In the genomic region with DNA sequence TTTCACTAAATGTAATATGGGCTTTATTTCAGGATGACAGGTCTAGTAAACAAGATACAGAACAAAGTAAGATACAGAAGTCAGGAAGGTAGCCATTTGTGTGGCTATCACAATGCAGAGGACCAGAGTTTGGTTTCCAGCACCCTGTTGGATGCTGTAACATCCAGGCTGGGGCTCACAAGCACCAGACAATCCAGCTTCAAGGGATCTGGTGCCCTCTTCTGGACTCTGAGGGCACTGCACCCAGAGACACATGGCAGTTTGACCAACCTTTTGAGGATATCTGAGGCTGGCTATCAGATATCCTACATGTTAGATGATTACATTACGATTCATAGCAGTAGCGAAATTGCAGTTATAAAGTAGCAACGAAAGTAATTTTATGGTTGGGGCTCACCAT, we compare ENCODE assay signal across 13 mouse cellular contexts. TPM values are rescaled to one million over a fixed set of nuclear protein-coding genes. Genes with fewer than 3 reads are reported as not detected.
DNase-seq lines count a peak whose midpoint lies in the region; ATAC-seq and TF ChIP-seq lines count a peak whose summit lies in the region.
"Had no signal": no experiment of that assay in that cellular context is flagged by ENCODE, and none has a peak within 500 bp of the region (broad histone marks: within the 10 kb centered on the region; RNA-seq: fewer than 3 reads in every experiment).

No protein-coding gene starts in this region.

- H3K4me2 ChIP-seq in CH12.LX (ENCODE audit: insufficient read depth, low read depth, poor library complexity, severe bottlenecking) = no peak overlapping the region
- no peak overlapping the region for H3K4me2 ChIP-seq in forebrain, embryonic 12.5 days
- H3K4me2 ChIP-seq: hindbrain, embryonic 14.5 days; limb, embryonic 15.5 days had no signal

- H3K27ac ChIP-seq in kidney, adult 2 months (ENCODE audit: insufficient read depth, low read depth, low read length) = no peak overlapping the region
- no peak overlapping the region for H3K27ac ChIP-seq in CH12.LX (ENCODE audit: insufficient read depth, low read depth)
- no peak overlapping the region for H3K27ac ChIP-seq in embryonic fibroblast, embryonic 13.5 days (ENCODE audit: insufficient read depth, low read length)
- no peak overlapping the region for H3K27ac ChIP-seq in forebrain, embryonic 12.5 days
- H3K27ac ChIP-seq: hindbrain, embryonic 14.5 days; limb, embryonic 15.5 days had no signal

- H3K4me3 ChIP-seq in kidney, adult 2 months (ENCODE audit: insufficient read depth, low read depth, low read length) = no peak overlapping the region
- H3K4me3 ChIP-seq in CH12.LX (replicated peaks in 1 of 3; ENCODE audit: low read depth in 2 of 3, low read length in 2 of 3, poor library complexity in 1 of 3) = no peak overlapping the region
- no peak overlapping the region for H3K4me3 ChIP-seq in embryonic fibroblast, embryonic 13.5 days (ENCODE audit: insufficient read depth, low read length)
- H3K4me3 ChIP-seq in forebrain, embryonic 12.5 days (replicated peaks) = no peak overlapping the region
- H3K4me3 ChIP-seq: limb, embryonic 15.5 days had no signal

- no peaks in the 10 kb centered on the region; the same call in none of the 2 replicates for H3K36me3 ChIP-seq in kidney, adult 2 months (ENCODE audit: control insufficient read depth, insufficient read depth, low read length)
- H3K36me3 ChIP-seq in CH12.LX (replicated peaks in 1 of 2; ENCODE audit: control insufficient read depth in 1 of 2, insufficient read depth in 1 of 2, low read length in 1 of 2) = peaks cover 35 to 65% of the 10 kb centered on the region in 2 experiments
- H3K36me3 ChIP-seq in forebrain, embryonic 12.5 days (replicated peaks) = peaks cover 16% of the 10 kb centered on the region; the same call in 1 of the 2 replicates

- dilution Hi-C loops in CH12.LX (cut with MboI; ENCODE audit: extremely low pct_ligation_motif_present, extremely low pct_unique_long_range_greater_than_20kb, low sequenced_read_pairs) = no loop called here

- no peaks in the 10 kb centered on the region for H3K4me1 ChIP-seq in kidney, adult 2 months (ENCODE audit: control insufficient read depth, insufficient read depth, low read length)
- no peaks in the 10 kb centered on the region for H3K4me1 ChIP-seq in CH12.LX (ENCODE audit: control insufficient read depth in 1 of 2, insufficient read depth in 2 of 2)
- H3K4me1 ChIP-seq in embryonic fibroblast, embryonic 13.5 days (ENCODE audit: control insufficient read depth, insufficient read depth, low read length) = no peaks in the 10 kb centered on the region
- H3K4me1 ChIP-seq in forebrain, embryonic 12.5 days = no peaks in the 10 kb centered on the region
- H3K4me1 ChIP-seq: limb, embryonic 15.5 days had no signal

- no peak for TF ChIP-seq EP300 in CH12.LX (IDR thresholded peaks at IDR 0.05; ENCODE audit: low read length)

- 95% methylated on average over 3 of the region's 3 CpGs for WGBS in kidney, adult 2 months
- 95% methylated on average over 3 of the region's 3 CpGs for WGBS in forebrain, embryonic 12.5 days

- in situ Hi-C loops in CH12.LX (cut with MboI; ENCODE audit: low pct_ligation_motif_present, low pct_unique_long_range_greater_than_20kb, low sequenced_read_pairs) = loop anchor here (10.0 kb wide), 1 partner anchor 129 kb away; no protein-coding TSS in a partner anchor

- no peak overlapping the region for H3K9ac ChIP-seq in CH12.LX (ENCODE audit: insufficient read depth, low read depth)
- H3K9ac ChIP-seq in forebrain, embryonic 12.5 days = no peak overlapping the region
- H3K9ac ChIP-seq: hindbrain, embryonic 14.5 days; limb, embryonic 15.5 days had no signal

- H3K27me3 ChIP-seq in kidney, adult 2 months (replicated peaks; ENCODE audit: control insufficient read depth, insufficient read depth, low read length) = no peaks in the 10 kb centered on the region
- H3K27me3 ChIP-seq in CH12.LX (replicated peaks) = no peaks in the 10 kb centered on the region
- H3K27me3 ChIP-seq in forebrain, embryonic 12.5 days = no peaks in the 10 kb centered on the region
- H3K27me3 ChIP-seq: limb, embryonic 15.5 days had no signal

- TF ChIP-seq RAD21 in CH12.LX (IDR thresholded peaks at IDR 0.05; ENCODE audit: low read depth, low read length) = peak; percentile 34

- no peak for TF ChIP-seq POLR2A in kidney, adult 2 months (IDR thresholded peaks at IDR 0.05; ENCODE audit: low read depth, low read length)
- no peak for TF ChIP-seq POLR2A in CH12.LX (IDR thresholded peaks at IDR 0.05; ENCODE audit: low read depth, low read length)
- TF ChIP-seq POLR2A in embryonic fibroblast, embryonic 13.5 days (IDR thresholded peaks at IDR 0.05; ENCODE audit: low read depth, low read length) = no peak

- no peak for DNase-seq in kidney, adult 2 months
- DNase-seq in kidney, postnatal 14 days = no peak
- DNase-seq in 3T3-L1 (ENCODE audit: low read depth, low spot score) (peak; percentile 26), CH12.LX (ENCODE audit: extremely low read depth) (no peak)
- DNase-seq in T-cell, adult 2 months (ENCODE audit: low spot score) = no peak
- DNase-seq in layer of hippocampus, postnatal 10 days (ENCODE audit: low spot score in 2 of 2) = no peak
- DNase-seq: cerebellum, adult 18-20 months; gastrocnemius, postnatal 36 days had no signal

- H3K9me3 ChIP-seq in CH12.LX (replicated peaks; ENCODE audit: low read length) = peaks cover 11% of the 10 kb centered on the region
- H3K9me3 ChIP-seq in forebrain, embryonic 12.5 days = 0 out of 2 replicates have a peak, but pooled peaks cover 6% of the 10 kb centered on the region
- H3K9me3 ChIP-seq: limb, embryonic 15.5 days had no signal

- TF ChIP-seq CTCF in kidney, adult 2 months (conservative IDR thresholded peaks at IDR 0.05; ENCODE audit: insufficient read depth, insufficient read length, low read depth, low read length) = peak; percentile 41
- TF ChIP-seq CTCF in CH12.LX (conservative IDR thresholded peaks at IDR 0.05 in 1 of 2, IDR thresholded peaks at IDR 0.05 in 1 of 2; ENCODE audit: low read depth in 2 of 2, low read length in 2 of 2) = peak; percentile 34 to 55; a peak in 3 of 4 replicates
- 0 out of 2 replicates have a peak, but pooled peaks have one; percentile 14 for TF ChIP-seq CTCF in embryonic fibroblast, embryonic 13.5 days (IDR thresholded peaks at IDR 0.05; ENCODE audit: borderline replicate concordance, insufficient read depth, low read length)

- no peaks in the 10 kb centered on the region for H3K79me2 ChIP-seq in CH12.LX (replicated peaks; ENCODE audit: control insufficient read depth, extremely low read depth, insufficient read depth, poor library complexity, severe bottlenecking)

- no peak for ATAC-seq in forebrain, embryonic 12.5 days (ENCODE audit: low FRiP score)
- ATAC-seq: midbrain, embryonic 16.5 days had no signal

TF ChIP-seq in CH12.LX, 34 proteins besides CTCF, POLR2A, EP300 and RAD21:
- TF ChIP-seq ZMIZ1 (IDR thresholded peaks at IDR 0.05; ENCODE audit: low read depth, low read length) (no peak), POLR2AphosphoS2 (IDR thresholded peaks at IDR 0.05; ENCODE audit: low read depth, low read length) (no peak; the same call in 1 of the 2 replicates), TBP (conservative IDR thresholded peaks at IDR 0.05; ENCODE audit: low read depth, low read length) (no peak), NRF1 (IDR thresholded peaks at IDR 0.05; ENCODE audit: low read depth, low read length) (no peak), SMC3 (IDR thresholded peaks at IDR 0.05; ENCODE audit: low read depth, low read length) (peak; percentile 41), MYC (IDR thresholded peaks at IDR 0.05; ENCODE audit: low read depth, low read length) (no peak), MAX (IDR thresholded peaks at IDR 0.05; ENCODE audit: low read length) (peak; percentile 33; the same call in 1 of the 2 replicates), RCOR1 (conservative IDR thresholded peaks at IDR 0.05; ENCODE audit: low read depth, low read length) (no peak)

RNA-seq across cellular contexts. Expression of a gene that starts 14.8 kb away (rescaled TPM):
- polyA plus RNA-seq in kidney, adult 2 months (2012; rRNA removed) = 73.1 and 77.4 TPM in 2 replicates
- total RNA-seq in CH12.LX (2012; rRNA removed) (120 and 161 TPM in 2 replicates), CH12.LX (2014; rRNA removed) (108 and 112 TPM in 2 replicates)
- 253 and 296 TPM in 2 replicates for polyA plus RNA-seq in CH12.LX (2012; ENCODE audit: insufficient read length, low read depth)
- 239 and 250 TPM in 2 replicates for polyA plus RNA-seq in embryonic fibroblast, embryonic 13.5 days (2011; ENCODE audit: insufficient read length, low read depth, missing spikeins)
- polyA plus RNA-seq in forebrain, embryonic 12.5 days (2016; fragmentation: Nextera tagmentation; extraction: Ambion mirVana) = 95.8 and 107 TPM in 2 replicates
- total RNA-seq in layer of hippocampus, postnatal 10 days (2021) = 100 to 1,000 TPM in 1 of 2 experiments, 10 to 100 TPM in 1; 97.1 to 103 TPM

RNA-seq across cellular contexts. Expression of a gene that starts 29.4 kb away (rescaled TPM):
- polyA plus RNA-seq in kidney, adult 2 months (2012; rRNA removed) = 22.7 and 23.9 TPM in 2 replicates
- total RNA-seq in CH12.LX (2012; rRNA removed) (73.4 and 80.6 TPM in 2 replicates), CH12.LX (2014; rRNA removed) (220 and 232 TPM in 2 replicates)
- polyA plus RNA-seq in CH12.LX (2012; ENCODE audit: insufficient read length, low read depth) = 91.9 and 92.2 TPM in 2 replicates
- 65.5 and 68.6 TPM in 2 replicates for polyA plus RNA-seq in embryonic fibroblast, embryonic 13.5 days (2011; ENCODE audit: insufficient read length, low read depth, missing spikeins)
- 109 and 111 TPM in 2 replicates for polyA plus RNA-seq in forebrain, embryonic 12.5 days (2016; fragmentation: Nextera tagmentation; extraction: Ambion mirVana)
- total RNA-seq in layer of hippocampus, postnatal 10 days (2021) = 10 to 100 TPM; 37.4 to 39.3 TPM

RNA-seq across cellular contexts. Expression of a gene that starts 29.6 kb away (rescaled TPM):
- 159 and 174 TPM in 2 replicates for polyA plus RNA-seq in kidney, adult 2 months (2012; rRNA removed)
- total RNA-seq in CH12.LX (2012; rRNA removed) (15.3 and 35.2 TPM in 2 replicates), CH12.LX (2014; rRNA removed) (16.5 and 20.4 TPM in 2 replicates)
- 17.0 and 20.5 TPM in 2 replicates for polyA plus RNA-seq in CH12.LX (2012; ENCODE audit: insufficient read length, low read depth)
- polyA plus RNA-seq in embryonic fibroblast, embryonic 13.5 days (2011; ENCODE audit: insufficient read length, low read depth, missing spikeins) = 5.8 and 7.8 TPM in 2 replicates
- polyA plus RNA-seq in forebrain, embryonic 12.5 days (2016; fragmentation: Nextera tagmentation; extraction: Ambion mirVana) = 37.0 and 39.1 TPM in 2 replicates
- total RNA-seq in layer of hippocampus, postnatal 10 days (2021) = 10 to 100 TPM in 1 of 2 experiments, 1 to 10 TPM in 1; 9.8 to 11.5 TPM
